Mouse (Mus musculus): ENCODE data around the gene Usp7.
"Not testable (repeated sequence)": the region's sequence is repeated elsewhere in the genome, so short reads cannot be mapped to it uniquely, and the experiment has no call there.

Usp7 gene

DNA sequence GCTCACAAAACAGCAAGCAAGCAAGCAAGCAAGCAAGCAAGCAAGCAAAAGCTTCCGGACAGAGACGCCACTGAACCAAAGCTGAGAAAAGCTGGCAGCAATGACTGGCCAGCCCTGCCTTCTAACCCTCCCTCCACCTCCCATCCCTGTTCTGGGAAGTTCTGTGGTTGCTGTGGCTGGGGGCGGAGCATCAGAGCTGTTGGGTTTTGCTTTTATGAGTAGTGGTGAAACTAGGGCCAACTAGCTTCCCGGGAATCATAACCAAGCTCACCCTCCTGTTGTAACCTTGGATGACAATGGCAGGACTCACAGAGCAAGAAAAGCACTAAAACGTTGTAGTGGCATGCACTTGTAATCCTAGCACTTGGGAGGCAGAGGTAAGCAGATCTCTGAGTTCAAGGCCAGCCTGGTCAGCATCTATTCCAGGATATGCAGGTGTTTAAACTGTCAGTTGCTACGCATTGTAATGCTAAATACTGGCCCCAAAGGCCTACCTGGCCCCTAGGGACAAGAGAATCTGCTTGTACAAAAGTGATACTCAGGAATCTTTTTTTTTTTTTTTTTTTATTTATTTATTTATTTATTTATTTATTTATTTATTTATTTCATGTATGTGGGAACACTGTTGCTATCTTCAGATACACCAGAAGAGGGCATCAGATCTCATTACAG, 43.8 kb downstream of the Usp7 start:
- DNase-seq: no peak

DNA sequence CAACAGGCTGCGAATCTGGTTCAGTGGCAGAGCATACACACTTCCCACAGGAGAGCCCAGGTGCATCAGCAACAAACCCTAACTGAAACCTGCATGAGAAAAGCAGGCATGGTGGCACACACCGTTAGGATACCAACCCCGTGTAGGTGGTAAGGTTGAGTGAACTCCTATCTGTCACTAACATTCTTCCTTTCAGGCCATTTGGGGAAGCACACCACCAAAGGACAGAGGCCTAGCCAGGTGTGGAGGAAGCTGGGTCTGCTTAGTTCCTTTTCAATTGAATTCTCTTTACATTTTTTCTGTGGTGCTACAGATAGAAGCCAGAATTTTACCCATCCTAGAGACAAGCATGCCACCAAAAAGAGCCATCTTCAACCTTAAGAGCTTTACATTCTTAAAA, 44.3 kb downstream of the Usp7 start:
- no peak for DNase-seq

DNA sequence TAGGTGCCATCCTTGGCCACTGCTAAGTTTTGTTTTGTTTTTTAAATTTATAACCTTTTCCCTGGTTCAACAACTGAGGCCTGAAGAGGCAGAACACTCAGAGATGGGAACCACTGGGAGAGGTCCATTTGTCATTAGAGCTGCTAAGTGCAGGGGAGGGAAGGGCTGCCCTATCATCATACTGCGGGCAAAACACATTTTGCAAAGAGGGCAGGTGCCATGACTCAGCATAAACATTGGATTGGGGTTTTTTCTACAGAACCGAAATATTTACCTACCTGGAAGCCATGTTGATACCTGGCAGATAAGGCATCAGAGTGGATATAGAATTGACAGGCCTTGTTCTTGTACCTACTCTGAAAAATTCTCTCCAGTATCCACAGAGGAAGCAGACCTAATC, 45.6 kb downstream of the Usp7 start:
- DNase-seq: no peak

DNA sequence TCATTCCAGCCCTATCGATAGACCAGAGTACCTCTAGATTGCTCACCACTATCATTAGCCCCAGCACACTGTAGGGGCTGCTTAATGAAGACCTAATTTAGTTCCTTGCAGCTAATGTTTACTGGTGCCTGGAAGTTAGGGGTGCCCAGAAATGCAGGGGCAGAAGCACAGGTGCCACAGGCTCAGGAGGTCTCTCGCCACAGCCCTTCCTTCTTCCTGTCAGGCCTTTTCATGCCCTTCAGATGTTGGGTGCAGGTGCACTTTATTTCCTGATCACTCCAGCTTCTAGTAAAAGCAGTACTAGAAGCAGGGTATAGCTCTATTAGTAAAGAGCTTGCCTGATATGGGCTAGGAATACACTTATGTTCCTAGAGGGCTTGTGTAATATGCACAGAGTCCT, 46.4 kb downstream of the Usp7 start:
- DNase-seq: no peak

DNA sequence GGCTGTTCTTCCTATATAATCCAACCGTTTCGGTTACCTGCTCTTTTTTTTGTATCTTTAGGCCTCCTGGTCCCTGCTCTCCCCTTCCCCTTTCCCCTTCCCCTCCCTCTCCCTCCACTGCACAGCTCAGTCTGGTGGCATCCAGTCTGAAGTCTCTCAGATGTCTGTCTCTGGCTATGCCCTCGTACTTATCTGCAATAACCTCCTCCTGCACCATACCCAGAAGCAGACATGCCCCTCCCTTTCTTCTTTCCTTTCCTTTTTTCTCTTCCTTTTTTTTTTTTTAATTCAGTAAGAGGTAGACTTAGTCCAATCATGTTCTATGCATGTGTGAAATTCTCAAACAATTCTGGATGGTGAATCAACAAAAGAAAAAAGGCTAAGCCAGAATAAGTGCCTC, 48.1 kb downstream of the Usp7 start:
- DNase-seq: no peak

DNA sequence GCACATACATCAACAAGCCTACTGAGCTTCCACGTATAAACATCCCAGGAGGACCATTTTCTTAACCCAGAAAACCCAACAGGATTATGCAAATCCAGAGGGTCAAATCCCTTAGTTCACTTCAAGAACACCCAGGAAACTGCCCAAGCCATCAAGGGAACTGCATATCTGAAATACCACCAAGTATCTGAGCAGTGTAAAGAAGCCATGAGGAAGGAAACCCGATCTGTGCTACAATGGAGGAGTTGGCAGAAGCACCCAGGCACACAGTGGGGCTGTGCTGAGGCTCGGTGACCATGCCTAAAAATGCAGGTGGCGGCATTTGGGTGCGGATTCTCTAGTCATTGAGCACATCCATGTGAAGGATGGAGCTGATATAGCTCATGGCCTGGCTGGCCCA, 50.4 kb downstream of the Usp7 start:
- DNase-seq: no peak

DNA sequence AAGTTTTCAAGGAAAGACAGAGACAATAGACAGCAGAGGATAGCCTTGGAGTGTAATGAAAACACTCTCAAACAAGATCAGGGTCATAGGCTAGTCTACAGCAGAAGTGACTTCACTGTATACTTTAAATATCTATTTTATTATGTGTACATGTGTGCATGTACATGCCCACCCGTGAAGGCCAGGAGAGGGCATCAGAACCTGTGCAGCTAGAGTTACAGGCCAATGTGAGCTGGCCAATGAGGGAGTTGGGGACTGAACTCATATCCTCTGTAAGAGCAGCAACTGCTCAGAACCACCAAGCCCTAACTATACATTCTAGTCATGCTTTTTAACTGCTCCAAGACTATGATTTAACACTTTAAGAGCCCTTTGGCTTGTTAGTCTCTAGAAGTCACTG, 51.0 kb downstream of the Usp7 start:
- no peak for DNase-seq

DNA sequence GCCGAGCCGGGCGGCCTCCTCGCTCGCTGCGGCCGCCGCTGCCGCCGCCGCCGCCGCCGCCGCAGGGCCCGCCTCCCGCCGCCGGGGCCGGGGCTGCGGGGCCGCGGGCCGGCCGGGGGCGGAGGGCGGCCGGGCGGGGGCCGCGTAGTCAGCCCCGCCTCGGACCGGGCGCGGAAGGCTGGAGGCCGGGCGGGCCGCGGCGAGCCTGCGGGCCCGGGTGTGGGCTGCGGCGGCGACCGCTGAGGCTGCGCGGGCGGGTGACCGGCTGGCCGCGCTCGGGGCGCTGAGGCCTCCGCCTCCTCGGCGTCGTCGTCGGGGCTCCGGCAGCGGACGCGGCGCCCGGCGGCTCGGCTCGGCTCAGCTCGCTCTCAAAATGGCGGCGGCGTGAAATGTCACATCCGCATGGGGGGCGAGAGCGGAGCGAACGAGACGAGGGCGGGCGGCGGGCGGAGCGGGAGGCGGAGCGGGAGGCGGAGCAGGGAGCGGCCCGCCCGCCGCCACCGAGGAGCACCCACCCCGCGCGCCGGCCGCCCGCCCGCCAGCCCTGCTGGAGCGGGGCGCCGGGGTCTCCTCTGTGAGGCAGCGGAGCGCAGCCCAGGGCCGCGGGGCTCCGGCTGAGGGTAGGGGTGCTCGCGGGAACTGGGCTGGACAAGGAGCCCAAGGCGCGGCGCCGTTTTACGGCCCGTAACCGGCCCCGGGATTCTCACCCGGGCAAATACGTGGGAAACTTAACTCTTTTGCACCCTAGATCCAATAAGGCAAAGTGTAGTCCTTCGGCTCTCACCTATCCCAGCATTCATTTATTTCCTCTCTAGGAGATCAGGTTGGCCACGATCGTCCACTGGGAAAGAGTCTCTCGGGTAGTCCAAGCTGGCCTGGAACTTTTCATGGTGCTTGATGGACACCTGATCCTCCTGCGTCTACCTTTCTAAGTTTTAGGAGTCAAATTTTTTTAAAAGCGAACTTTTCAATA, 53.3 kb downstream of the Usp7 start:
- peak; percentile 96 to 97 for DNase-seq

DNA sequence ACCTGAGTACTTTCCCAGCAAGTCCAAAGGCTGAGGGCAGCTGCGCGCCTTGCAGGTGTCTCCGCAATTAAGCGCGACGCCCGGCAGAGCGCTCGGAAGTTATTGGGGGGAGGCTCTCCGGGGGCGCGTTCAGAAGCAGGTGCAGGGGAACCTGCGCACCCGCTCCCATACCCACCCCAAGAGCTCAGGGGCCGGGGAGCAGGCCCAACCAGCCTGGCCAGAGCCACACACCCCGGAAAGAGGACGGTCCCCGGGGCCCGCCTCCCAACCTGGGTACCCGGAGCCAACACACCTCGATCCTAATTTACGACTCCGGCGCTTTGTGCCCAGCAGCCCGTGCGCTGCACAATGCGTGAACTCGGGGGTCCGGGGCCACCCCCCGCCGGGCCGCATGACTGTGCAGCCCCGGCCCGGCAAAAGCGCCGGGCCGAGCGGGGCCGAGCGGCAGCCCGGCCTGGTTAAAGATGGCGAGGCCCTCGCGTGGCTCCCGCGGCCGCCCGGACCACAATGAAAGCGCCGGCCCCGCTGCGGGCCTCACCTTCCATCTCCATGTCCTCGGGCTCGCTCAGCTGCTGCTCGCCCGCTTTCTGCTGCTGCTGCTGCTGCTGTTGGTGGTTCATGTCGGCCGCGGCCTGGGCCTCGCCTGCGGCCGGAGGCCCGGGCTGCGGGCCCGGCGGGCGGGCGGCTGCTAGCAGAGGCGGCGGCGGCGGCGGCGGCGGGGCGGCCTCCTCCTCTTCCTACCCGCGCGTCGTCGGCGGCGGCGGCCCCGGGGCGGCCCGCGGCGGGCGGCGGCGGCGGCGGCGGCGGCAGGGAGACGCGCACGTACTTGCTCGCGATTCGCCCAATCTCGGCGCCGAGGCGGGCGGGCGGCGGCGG, 54.2 kb downstream of the Usp7 start:
- peak; percentile 62 to 66 for DNase-seq

DNA sequence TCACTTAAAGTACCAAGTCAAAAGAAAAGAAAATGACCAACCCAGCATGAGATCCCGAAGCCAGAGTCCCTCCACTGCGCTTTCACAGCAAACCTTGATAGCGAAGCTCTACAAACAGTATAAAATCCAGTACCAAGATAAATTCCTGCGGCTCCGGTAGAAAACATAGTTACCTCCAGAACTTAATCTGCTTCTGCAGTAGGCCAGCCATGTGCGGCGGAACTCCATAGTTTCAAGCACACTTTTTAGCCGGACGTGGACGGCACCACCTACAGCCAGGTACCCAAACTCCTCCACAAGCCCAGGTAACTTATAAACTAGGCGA, 54.8 kb downstream of the Usp7 start:
- DNase-seq: no peak

DNA sequence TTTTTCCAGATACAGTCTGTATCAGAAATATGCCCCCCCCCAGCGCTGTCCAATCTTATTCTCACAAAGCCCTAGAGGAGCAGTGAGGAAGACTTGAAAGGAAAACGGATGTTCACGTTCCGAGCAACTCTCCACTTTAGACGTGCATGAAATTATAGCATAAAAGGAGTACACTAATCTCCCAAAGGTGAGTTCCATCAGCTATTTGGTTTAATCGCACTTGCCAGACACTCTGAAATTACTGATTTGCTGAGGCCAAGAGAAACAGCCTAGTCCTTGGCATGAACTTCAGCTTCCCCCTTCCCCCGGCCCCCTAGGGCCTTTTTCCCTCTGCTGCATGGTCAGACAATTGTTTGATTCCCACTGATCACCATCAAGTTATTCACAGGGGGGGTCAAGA, 55.4 kb downstream of the Usp7 start:
- DNase-seq: peak in 1 of 2 experiments; percentile 24

DNA sequence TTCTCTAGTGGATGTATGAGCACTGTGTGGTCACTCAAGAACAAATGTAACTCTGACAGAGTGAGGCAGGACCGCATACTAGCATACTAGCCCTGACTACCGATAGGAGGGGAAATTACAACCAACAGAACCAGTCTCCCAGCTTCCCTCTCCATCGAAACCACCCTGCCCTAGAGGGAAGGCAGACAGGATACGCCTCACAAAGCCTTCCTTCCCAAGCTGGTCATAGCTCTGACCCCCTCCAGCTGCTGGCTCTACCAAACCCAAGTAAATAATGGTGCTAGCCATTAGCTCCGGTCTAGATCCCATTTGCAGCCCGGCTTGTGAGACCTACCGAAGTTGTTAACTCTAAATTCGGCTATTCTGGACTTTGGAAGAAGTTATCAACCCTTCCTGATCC, 56.1 kb downstream of the Usp7 start:
- DNase-seq: peak in 1 of 2 experiments; percentile 27

DNA sequence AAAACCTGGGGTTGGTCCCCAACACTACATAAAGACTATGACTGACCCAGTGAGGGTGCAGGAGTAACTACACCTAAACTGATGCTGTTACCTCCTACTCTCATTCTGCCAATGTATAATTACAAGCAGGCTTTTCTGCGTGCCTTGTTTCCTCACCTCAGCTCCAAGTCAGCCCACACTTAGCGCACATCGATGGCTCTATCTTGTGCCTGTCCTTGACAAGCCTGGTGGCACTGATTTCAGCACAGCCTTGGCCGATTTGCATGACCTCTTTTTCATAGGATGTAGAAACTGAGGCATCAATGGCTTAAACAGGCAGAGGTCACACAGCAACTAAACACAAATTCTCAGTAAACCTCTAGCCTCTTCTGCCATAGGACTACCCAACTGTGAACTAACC, 57.4 kb downstream of the Usp7 start:
- DNase-seq: no peak

DNA sequence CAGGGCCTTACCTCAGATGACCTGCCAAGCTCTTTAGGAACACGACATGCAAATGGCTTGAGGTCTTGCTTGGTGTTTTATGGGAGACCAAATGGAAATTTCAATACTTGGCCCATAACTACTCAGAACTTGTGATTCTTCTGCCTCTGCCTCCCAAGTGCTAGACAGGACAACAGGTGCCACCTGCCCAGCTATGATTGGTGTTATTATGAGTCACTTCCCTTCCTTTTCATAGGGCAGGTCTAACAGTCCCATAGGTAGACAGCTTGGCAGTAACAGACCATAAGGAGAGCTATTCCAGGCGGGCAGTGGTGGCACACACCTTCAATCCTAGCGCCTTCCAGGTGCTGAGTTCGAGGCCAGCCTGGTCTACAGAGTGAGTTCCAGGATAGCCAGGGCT, 58.5 kb downstream of the Usp7 start:
- DNase-seq: no peak

DNA sequence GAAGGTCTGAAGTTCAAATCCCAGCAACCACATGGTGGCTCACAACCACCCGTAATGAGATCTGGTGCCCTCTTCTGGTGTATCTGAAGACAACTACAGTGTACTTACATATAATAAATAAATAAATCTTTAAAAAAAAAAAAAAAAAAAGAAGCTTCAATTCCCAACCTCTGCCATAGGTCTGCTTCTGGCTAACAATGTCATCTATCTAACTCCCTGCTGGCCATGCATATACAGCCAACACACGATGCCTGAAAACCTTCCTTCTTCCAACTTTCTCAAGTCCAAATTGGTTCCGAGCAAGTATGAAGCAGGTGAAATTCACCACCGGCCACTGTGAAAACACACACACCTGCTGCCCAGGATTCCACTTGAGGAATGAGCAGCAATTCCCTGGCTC, 59.7 kb downstream of the Usp7 start:
- DNase-seq: not testable (repeated sequence)

DNA sequence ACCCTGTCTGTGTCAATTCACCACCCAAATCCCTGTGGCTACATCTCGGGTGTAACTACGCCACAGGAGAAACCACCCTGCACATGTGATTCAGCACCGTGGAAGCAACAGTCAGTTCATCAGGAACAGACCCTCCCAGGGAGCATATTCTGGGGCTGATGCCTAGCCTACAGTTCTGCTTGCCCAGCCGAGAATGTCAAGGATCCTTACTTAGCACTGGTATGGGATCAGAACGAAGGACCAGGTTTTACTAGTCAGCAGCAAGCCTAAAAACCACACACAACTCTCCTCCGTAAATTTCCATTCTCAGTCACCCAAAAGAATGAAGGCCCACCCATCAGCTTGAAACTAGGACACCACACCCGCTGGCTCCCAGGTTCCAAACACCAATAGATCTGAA, 60.5 kb downstream of the Usp7 start:
- DNase-seq: no peak

DNA sequence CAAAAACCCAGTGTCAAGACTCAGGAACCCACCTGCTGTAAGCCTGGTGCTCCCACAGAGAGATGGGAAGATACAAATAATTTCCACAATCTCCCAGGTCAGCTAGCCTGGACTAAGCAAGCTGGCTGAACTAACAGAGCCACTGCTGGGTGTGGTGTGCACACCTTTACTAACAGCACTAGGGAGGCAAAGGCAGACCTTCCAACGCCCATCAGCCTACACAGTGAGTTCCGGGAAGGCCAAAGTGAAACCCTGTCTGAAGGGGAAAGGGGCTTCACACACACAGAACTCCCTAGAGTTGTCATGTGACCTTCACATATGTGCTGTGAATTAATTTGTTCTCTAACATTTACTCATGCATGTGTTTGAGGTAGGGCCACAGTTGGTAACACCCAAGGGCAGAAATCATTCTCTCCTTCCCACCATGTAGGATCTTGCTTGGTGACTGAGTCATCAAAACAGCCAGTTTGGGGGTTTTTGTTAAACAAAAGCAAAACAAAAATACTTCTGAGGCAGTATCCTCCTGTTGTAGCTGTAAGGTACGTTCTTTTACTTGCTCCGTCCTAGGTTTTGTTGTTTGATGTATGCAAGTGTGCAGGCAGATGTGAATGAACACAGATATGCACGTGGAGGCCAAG, 63.9 kb downstream of the Usp7 start:
- DNase-seq: no peak

DNA sequence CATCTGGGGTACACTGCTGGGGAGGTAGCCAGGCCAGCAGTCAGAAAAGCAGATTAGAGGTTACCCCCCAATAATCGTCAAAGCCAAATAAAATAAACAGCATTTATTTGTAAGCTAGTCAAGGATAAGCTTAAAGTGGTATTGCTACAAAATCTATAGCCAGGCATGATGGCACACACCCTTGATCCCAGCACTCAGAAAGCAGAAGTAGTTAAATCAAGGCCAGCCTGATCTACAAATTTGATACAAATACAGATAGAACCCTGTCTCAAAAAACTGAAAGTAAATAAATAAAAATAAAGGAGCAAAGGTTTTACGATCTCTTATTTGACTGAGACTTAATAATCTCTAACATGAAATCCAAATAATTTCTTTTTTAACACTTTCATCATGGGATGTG, 66.3 kb downstream of the Usp7 start:
- DNase-seq: no peak

DNA sequence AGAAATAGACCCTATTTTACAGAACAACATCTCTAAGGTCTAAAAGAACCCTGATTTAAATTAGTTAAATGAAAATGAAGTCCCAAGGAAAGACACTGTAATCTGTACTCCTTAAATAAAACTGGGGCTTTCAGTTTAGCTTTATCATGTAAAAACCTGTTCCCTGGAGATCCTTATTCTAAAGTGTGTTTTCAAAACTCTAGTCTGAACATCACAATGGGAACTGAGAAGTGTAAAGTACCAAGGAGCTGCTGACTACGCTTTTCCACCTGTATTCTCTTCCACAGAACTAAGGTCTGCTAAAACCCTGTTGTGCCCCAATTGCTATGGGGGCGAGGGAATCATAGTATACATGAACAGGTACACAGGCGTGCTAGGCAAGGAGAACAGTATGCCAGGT, 68.1 kb downstream of the Usp7 start:
- DNase-seq: no peak

DNA sequence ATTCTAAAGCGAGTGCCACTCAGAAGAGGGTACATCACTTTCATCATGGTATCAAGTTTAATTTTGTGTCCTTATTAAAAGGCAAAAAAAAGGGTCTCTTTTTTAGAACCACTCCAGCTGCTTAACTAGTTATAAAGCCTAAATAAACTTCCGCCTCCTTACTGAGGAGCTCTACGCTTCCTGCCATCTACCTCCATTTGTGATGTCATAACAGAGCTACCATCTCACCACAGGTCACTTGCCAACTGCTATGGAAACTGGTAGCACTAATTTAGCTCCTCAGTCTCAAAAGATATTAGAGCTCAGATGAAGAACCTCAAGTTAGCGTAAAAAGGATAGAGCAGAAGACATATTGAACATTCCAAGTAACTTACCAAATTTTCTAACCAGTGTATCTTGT, 71.7 kb downstream of the Usp7 start:
- no peak for DNase-seq

DNA sequence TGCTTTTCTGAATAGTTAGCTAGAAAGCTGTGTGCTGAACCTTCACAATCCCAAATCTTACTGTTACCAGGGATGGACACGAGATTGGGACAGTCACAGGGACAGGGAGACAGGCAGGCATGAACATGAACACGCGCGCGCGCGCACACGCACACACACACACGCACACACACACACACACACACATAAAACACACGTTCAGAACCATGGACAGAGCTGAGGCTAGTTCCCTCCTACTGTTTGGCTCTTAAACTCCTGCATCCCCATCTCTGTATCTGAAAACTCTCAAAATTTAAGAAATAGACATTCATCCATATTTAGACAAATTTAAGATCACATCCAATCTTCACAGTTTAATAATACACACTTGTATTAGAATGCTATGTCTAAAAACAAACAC, 74.4 kb downstream of the Usp7 start:
- DNase-seq: no peak

DNA sequence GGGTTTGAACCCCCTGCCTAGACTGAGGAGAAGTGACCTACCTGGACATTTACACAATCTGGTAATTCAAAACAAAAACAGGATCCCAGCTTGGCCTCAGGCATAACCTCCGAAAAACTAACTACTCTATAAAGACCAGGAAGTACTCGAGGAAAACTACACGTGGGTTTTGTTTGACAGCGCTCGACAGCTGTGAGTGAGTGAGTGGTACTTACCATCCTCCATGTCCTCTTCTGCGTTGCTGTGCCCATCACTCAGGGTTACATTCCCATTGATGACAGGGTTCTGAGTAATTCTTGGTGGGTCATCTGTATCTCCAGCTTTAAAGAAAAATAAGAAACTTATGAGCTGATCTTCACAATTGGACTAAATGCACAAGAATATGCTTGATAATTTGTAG, 75.8 kb downstream of the Usp7 start:
- no peak for DNase-seq

DNA sequence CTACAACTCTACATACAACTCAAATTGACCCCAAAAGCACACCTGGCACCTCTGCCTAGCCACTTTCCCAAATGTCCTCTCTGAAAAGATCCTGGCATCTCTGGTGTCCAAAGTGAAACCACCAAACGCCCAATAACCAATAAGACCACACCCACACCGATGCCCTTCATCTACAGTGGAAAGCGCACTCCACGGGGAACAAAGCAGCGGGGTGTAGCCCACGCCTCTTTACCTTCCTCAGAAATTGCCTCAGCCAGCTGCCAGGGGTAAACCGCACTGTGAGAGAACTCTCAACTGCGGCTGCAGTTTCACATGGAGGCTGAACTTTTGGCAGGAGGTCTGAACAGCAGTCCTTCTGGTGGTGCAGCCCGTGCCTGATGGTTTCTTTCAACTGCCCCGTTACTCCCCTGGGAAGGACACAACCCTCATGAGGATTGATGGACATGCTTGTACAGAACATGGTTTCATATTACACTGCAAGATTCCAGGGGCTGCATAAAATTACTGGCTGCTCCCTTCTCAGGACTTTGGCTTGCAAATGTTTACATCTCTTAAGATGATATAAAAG, 76.5 kb downstream of the Usp7 start:
- DNase-seq: no peak

All from cerebellum, postnatal 10 days (tissue).